Mouse (Mus musculus) myocyte (in vitro differentiated cells): ENCODE data around the gene Yaf2. TPM values are rescaled to one million over a fixed set of nuclear protein-coding genes. Genes with fewer than 3 reads are reported as not detected.
"Not testable (repeated sequence)": the region's sequence is repeated elsewhere in the genome, so short reads cannot be mapped to it uniquely, and the experiment has no call there.

Experiments used
- H3K27me3 ChIP-seq: one replicate; pipeline ENCODE4 v1.6.1; 2011; ENCODE audit not compliant: control insufficient read depth, insufficient read depth, insufficient read length
- H3K36me3 ChIP-seq: one replicate; pipeline ENCODE4 v1.6.1; 2011; ENCODE audit not compliant: control insufficient read depth, insufficient read depth
- H3K4me2 ChIP-seq: one replicate; pipeline ENCODE4 v1.6.1; 2011; ENCODE audit warnings: low read depth, control low read depth
- H3K4me3 ChIP-seq: one replicate; pipeline ENCODE4 v1.5.1; 2011; ENCODE audit warnings: mild to moderate bottlenecking, control low read depth, moderate library complexity
- H3K79me2 ChIP-seq: one replicate; pipeline ENCODE4 v1.6.1; 2011; ENCODE audit not compliant: control insufficient read depth, insufficient read depth
- H3ac ChIP-seq: one replicate; pipeline ENCODE4 v1.6.1; 2011; ENCODE audit not compliant: control insufficient read depth, insufficient read length
- CEBPB ChIP-seq: IDR thresholded peaks from 2 replicates; pipeline ENCODE4 v1.6.1; 2011; ENCODE audit warnings: mild to moderate bottlenecking, moderate library complexity; ENCODE audit not compliant: poor library complexity, insufficient read depth, severe bottlenecking
- E2F4 ChIP-seq: IDR thresholded peaks from one replicate; pipeline ENCODE4 v1.6.1; 2011; ENCODE audit warnings: mild to moderate bottlenecking, control low read depth, moderate library complexity; ENCODE audit not compliant: insufficient read depth
- MAX ChIP-seq: IDR thresholded peaks from one replicate; pipeline ENCODE4 v1.6.1; 2011; ENCODE audit warnings: low read depth, mild to moderate bottlenecking, control low read depth
- MYOD1 ChIP-seq, 3 experiments: IDR thresholded peaks; one replicate each; pipeline ENCODE4 v1.6.1; 2011; ENCODE audit warnings: control low read depth in 2 of 3, low read depth in 2 of 3, mild to moderate bottlenecking in 2 of 3, moderate library complexity in 1 of 3; ENCODE audit not compliant: insufficient read length in 2 of 3, control insufficient read depth in 1 of 3
- MYOG ChIP-seq, 3 experiments: IDR thresholded peaks; one replicate each; pipeline ENCODE4 v1.6.1; 2011; ENCODE audit warnings: control low read depth in 2 of 3, low read depth in 2 of 3, mild to moderate bottlenecking in 2 of 3; ENCODE audit not compliant: insufficient read length in 2 of 3, control insufficient read depth in 1 of 3, insufficient read depth in 1 of 3
- POLR2A ChIP-seq: IDR thresholded peaks from one replicate; pipeline ENCODE4 v1.6.1; 2011; ENCODE audit warnings: low read depth, mild to moderate bottlenecking, control low read depth, moderate library complexity; ENCODE audit not compliant: insufficient read length
- POLR2AphosphoS2 ChIP-seq: IDR thresholded peaks from one replicate; pipeline ENCODE4 v1.6.1; 2011; ENCODE audit warnings: low read depth, control low read depth; ENCODE audit not compliant: insufficient read length
- REST ChIP-seq: IDR thresholded peaks from one replicate; pipeline ENCODE4 v1.6.1; 2011; ENCODE audit warnings: mild to moderate bottlenecking, control low read depth, moderate library complexity; ENCODE audit not compliant: insufficient read depth, insufficient read length
- SRF ChIP-seq: IDR thresholded peaks from one replicate; pipeline ENCODE4 v1.6.1; 2011; ENCODE audit warnings: low read depth; ENCODE audit not compliant: control insufficient read depth, insufficient read length
- TCF12 ChIP-seq: IDR thresholded peaks from one replicate; pipeline ENCODE4 v1.6.1; 2011; ENCODE audit warnings: mild to moderate bottlenecking, control low read depth; ENCODE audit not compliant: poor library complexity, insufficient read depth, severe bottlenecking
- TCF3 ChIP-seq: IDR thresholded peaks from one replicate; pipeline ENCODE4 v1.6.1; 2011; ENCODE audit warnings: low read depth, control low read depth; ENCODE audit not compliant: insufficient read length
- USF1 ChIP-seq: IDR thresholded peaks from one replicate; pipeline ENCODE4 v1.6.1; 2011; ENCODE audit warnings: low read depth, mild to moderate bottlenecking, control low read depth, moderate library complexity
- polyA plus RNA-seq: library from polyadenylated mRNA; unstranded; fragments of >200 nt; fragmentation: generic; extraction: Trizol; gene quantifications from one replicate; pipeline ENCODE4 v1.2.1, GENCODE M21; 2012; ENCODE audit warnings: missing spikeins

Gene Yaf2
- polyA plus RNA-seq, 1 experiment, result 22.1 TPM

DNA sequence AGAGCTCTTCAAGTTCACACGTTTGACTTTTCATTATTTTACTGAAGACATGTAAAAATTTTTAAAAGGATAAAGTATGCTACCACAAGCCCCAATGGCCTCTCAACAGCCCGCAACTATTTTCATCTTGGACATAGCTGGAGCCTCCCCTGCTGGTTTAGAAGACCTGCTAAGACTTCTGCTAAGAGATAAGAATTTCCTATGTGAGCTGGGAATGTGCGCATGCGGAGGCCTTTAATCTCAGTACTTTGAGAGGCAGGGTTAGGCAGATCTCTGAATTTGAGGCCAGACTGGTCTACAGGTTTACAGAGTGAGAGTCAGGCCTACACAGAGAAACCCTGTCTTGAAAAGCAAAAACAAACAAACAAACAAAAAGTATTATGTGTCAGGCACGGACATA, 11.4 kb downstream of the Yaf2 start:
- Histone ChIP-seq H3ac (no peak overlapping the region), H3K4me3 (no peak overlapping the region), H3K27me3 (no peaks in the 10 kb centered on the region), H3K36me3 (peaks cover 3% of the 10 kb centered on the region), H3K4me2 (no peak overlapping the region), H3K79me2 (peaks cover 95% of the 10 kb centered on the region)
- TF ChIP-seq SRF (no peak), USF1 (no peak), REST (no peak), POLR2AphosphoS2 (no peak), MAX (no peak), TCF3 (no peak), MYOD1 (IDR thresholded peaks at IDR 0.05; ENCODE audit: control insufficient read depth in 1 of 3, insufficient read length in 2 of 3, low read depth in 2 of 3) (no peak), MYOG (IDR thresholded peaks at IDR 0.05; ENCODE audit: control insufficient read depth in 1 of 3, insufficient read depth in 1 of 3, insufficient read length in 2 of 3, low read depth in 2 of 3) (no peak), POLR2A (no peak), E2F4 (no peak), CEBPB (no peak), TCF12 (no peak)

DNA sequence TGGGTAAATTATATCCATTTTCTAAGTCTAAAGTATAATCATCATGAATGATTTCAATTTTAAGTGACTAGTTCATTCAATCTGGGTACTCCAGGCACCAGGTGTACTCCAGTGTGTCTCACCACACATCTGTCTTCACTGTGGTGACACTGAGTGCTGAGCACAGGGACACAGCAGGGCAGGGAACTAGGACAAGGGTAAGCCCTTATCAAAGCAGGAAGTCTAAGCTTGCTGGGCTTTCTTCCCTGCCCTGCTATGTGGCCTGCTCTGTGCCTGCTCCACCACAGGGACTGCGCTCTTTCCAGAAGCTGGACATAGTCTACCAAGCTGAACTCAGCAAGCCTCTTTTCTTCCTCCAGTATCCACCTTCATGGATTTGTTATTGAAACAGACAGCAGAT, 18.0 kb downstream of the Yaf2 start:
- Histone ChIP-seq H3K27me3 (no peaks in the 10 kb centered on the region), H3K36me3 (no peaks in the 10 kb centered on the region), H3ac (no peak overlapping the region), H3K79me2 (peaks cover 79% of the 10 kb centered on the region), H3K4me3 (no peak overlapping the region), H3K4me2 (no peak overlapping the region)
- no peak for TF ChIP-seq USF1
- no peak for TF ChIP-seq TCF3
- no peak for TF ChIP-seq MYOD1 (IDR thresholded peaks at IDR 0.05; ENCODE audit: control insufficient read depth in 1 of 3, insufficient read length in 2 of 3, low read depth in 2 of 3)
- TF ChIP-seq TCF12, result no peak
- TF ChIP-seq MYOG (IDR thresholded peaks at IDR 0.05; ENCODE audit: control insufficient read depth in 1 of 3, insufficient read depth in 1 of 3, insufficient read length in 2 of 3, low read depth in 2 of 3), result no peak

DNA sequence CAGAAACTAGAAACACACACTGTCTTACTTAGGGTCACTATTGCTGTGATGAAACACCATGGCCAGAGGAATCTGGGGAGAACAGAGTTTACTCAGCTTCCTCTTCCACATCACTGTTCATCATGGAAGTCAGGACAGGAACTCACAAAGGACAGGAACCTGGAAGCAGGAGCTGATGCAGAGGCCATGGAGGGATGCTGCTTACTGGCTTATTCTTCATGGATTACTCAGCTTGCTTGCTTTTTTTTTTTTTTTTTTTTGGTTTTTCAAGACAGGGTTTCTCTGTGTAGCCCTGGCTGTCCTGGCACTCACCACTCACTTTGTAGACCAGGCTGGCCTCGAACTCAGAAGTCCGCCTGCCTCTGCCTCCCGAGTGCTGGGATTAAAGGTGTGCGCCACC, 26.4 kb downstream of the Yaf2 start:
- H3ac ChIP-seq, H3K4me2 ChIP-seq, H3K4me3 ChIP-seq, H3K36me3 ChIP-seq, H3K27me3 ChIP-seq: not testable (repeated sequence)
- peaks cover 56% of the 10 kb centered on the region for H3K79me2 ChIP-seq

GRCm38 (mm10) chr15:93298197-93298596, 38.5 kb downstream of the Yaf2 start:
- no peak overlapping the region for H3ac ChIP-seq
- H3K36me3 ChIP-seq, result no peaks in the 10 kb centered on the region
- H3K4me2 ChIP-seq, result no peak overlapping the region
- H3K4me3 ChIP-seq, result no peak overlapping the region
- TF ChIP-seq MYOD1 (IDR thresholded peaks at IDR 0.05; ENCODE audit: control insufficient read depth in 1 of 3, insufficient read length in 2 of 3, low read depth in 2 of 3) (no peak), TCF3 (no peak), MYOG (IDR thresholded peaks at IDR 0.05; ENCODE audit: control insufficient read depth in 1 of 3, insufficient read depth in 1 of 3, insufficient read length in 2 of 3, low read depth in 2 of 3) (no peak), USF1 (no peak), REST (no peak), POLR2A (no peak), MAX (no peak), SRF (no peak), POLR2AphosphoS2 (no peak), TCF12 (no peak), E2F4 (no peak), CEBPB (no peak)
- H3K79me2 ChIP-seq, result peaks cover 31% of the 10 kb centered on the region
- H3K27me3 ChIP-seq, result no peaks in the 10 kb centered on the region

GRCm38 (mm10) chr15:93294483-93294882, 42.3 kb downstream of the Yaf2 start:
- H3K4me3 ChIP-seq, result no peak overlapping the region
- no peak overlapping the region for H3K4me2 ChIP-seq
- peaks cover 24% of the 10 kb centered on the region for H3K79me2 ChIP-seq
- no peak overlapping the region for H3ac ChIP-seq
- no peak for TF ChIP-seq MAX
- no peak for TF ChIP-seq REST
- TF ChIP-seq USF1, result no peak
- TF ChIP-seq SRF, result no peak
- no peak for TF ChIP-seq MYOD1 (IDR thresholded peaks at IDR 0.05; ENCODE audit: control insufficient read depth in 1 of 3, insufficient read length in 2 of 3, low read depth in 2 of 3)
- TF ChIP-seq TCF3, result no peak
- TF ChIP-seq CEBPB, result no peak
- TF ChIP-seq POLR2A, result no peak
- no peak for TF ChIP-seq E2F4
- TF ChIP-seq MYOG (IDR thresholded peaks at IDR 0.05; ENCODE audit: control insufficient read depth in 1 of 3, insufficient read depth in 1 of 3, insufficient read length in 2 of 3, low read depth in 2 of 3), result no peak
- H3K27me3 ChIP-seq, result no peaks in the 10 kb centered on the region
- H3K36me3 ChIP-seq, result no peaks in the 10 kb centered on the region

DNA sequence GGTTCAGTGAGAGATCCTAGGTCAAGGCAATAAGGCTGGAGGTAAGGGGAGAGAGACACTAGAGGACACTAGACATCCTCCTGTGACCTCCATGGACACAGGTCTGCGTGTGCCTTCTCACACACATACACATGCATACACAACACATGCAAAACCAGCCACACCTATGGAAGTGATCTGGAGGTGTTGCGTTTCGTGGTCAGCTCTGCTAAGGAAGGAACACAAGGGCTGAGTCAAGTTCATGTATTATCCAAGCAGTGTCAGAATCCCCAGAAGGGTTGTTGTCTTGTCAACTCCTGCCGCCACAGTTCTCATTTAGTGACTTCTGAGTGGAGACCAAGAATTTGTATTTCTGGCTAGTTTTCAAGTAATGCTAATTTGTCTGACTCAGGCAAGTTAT, 48.4 kb downstream of the Yaf2 start:
- peaks cover 6% of the 10 kb centered on the region for H3K79me2 ChIP-seq
- H3K4me3 ChIP-seq, result no peak overlapping the region
- H3K36me3 ChIP-seq, result peaks cover 22% of the 10 kb centered on the region
- H3K27me3 ChIP-seq, result no peaks in the 10 kb centered on the region
- H3K4me2 ChIP-seq, result no peak overlapping the region
- TF ChIP-seq REST, result no peak
- H3ac ChIP-seq, result no peak overlapping the region
